Mouse (Mus musculus): ENCODE results near the gene Adh1.

The Adh1 gene

GRCm38 (mm10) chr3:138260721-138261669 lies at the start of gene Adh1:
TSS of gene Adh1 (plus strand) at chr3:138260991.
- no peak for DNase-seq

- DNase-seq = no peak
These were observed 48.3 kb upstream of the Adh1 start for GRCm38 (mm10) chr3:138212431-138212951.

- no peak for DNase-seq
These were observed 45.3 kb upstream of the Adh1 start for GRCm38 (mm10) chr3:138215395-138215989.

- DNase-seq = no peak
These were observed 44.7 kb upstream of the Adh1 start for GRCm38 (mm10) chr3:138216091-138216490.

GRCm38 (mm10) chr3:138217631-138218264 lies 43.0 kb upstream of the Adh1 start, which contains the start of gene Adh7:
TSS of gene Adh7 (plus strand) at chr3:138217760.
- no peak for DNase-seq

- DNase-seq = no peak
These were observed 39.7 kb upstream of the Adh1 start for GRCm38 (mm10) chr3:138221116-138221515.

GRCm38 (mm10) chr3:138222511-138222910 lies 38.3 kb upstream of the Adh1 start:
- no peak for DNase-seq

GRCm38 (mm10) chr3:138222952-138223351 lies 37.8 kb upstream of the Adh1 start:
- DNase-seq = peak; percentile 47

- no peak for DNase-seq
These were observed 36.3 kb upstream of the Adh1 start for GRCm38 (mm10) chr3:138224363-138224954.

GRCm38 (mm10) chr3:138225331-138225730 lies 35.5 kb upstream of the Adh1 start:
- no peak for DNase-seq

GRCm38 (mm10) chr3:138225853-138226252 lies 34.9 kb upstream of the Adh1 start:
- DNase-seq = no peak

GRCm38 (mm10) chr3:138226476-138226875 lies 34.3 kb upstream of the Adh1 start:
- no peak for DNase-seq

- DNase-seq = no peak
These were observed 33.7 kb upstream of the Adh1 start for GRCm38 (mm10) chr3:138227082-138227481.

GRCm38 (mm10) chr3:138227782-138228181 lies 33.0 kb upstream of the Adh1 start:
- no peak for DNase-seq

GRCm38 (mm10) chr3:138229448-138229847 lies 31.3 kb upstream of the Adh1 start:
- no peak for DNase-seq

- DNase-seq = no peak
These were observed 30.5 kb upstream of the Adh1 start for GRCm38 (mm10) chr3:138230266-138230665.

- DNase-seq = no peak
These were observed 29.3 kb upstream of the Adh1 start for GRCm38 (mm10) chr3:138231531-138231930.

GRCm38 (mm10) chr3:138236546-138237163 lies 24.1 kb upstream of the Adh1 start:
- no peak for DNase-seq

- no peak for DNase-seq
These were observed 22.7 kb upstream of the Adh1 start for GRCm38 (mm10) chr3:138238046-138238445.

- DNase-seq = no peak
These were observed 21.3 kb upstream of the Adh1 start for GRCm38 (mm10) chr3:138239461-138239860.

- no peak for DNase-seq
These were observed 20.4 kb upstream of the Adh1 start for GRCm38 (mm10) chr3:138240411-138240810.

- no peak for DNase-seq
These were observed 19.8 kb upstream of the Adh1 start for GRCm38 (mm10) chr3:138240942-138241341.
